Mouse (Mus musculus): ENCODE measurements around the gene Mpc1.
A peak's percentile ranks its signal among the peaks of the same experiment; 100 is the strongest.

GRCm38 (mm10) chr17:8316251-8316650 is 33.5 kb downstream of the Mpc1 start:
- TF ChIP-seq CTCF (IDR thresholded peaks at IDR 0.05; ENCODE audit: borderline replicate concordance, extremely low read depth, insufficient read depth, insufficient read length) (peak; percentile 50; the same call in 1 of the 2 replicates), POLR2A (IDR thresholded peaks at IDR 0.05; ENCODE audit: borderline replicate concordance, extremely low read depth, insufficient read depth, insufficient read length, poor library complexity, severe bottlenecking) (no peak)
